14 mouse cellular contexts compared by ENCODE assay signal in genomic region chr6:88803957-88804695, GRCm38 (mm10). TPM values are rescaled to one million over a fixed set of nuclear protein-coding genes. Genes with fewer than 3 reads are reported as not detected.
DNase-seq lines count a peak whose midpoint lies in the region; ATAC-seq and TF ChIP-seq lines count a peak whose summit lies in the region.
"Had no signal": no experiment of that assay in that cellular context is flagged by ENCODE, and none has a peak within 500 bp of the region (broad histone marks: within the 10 kb centered on the region; RNA-seq: fewer than 3 reads in every experiment).

No protein-coding gene starts in this region.

- no peak for TF ChIP-seq CTCF in MEL (IDR thresholded peaks at IDR 0.05 in 2 of 3, conservative IDR thresholded peaks at IDR 0.05 in 1 of 3; ENCODE audit: control insufficient read depth in 1 of 3, insufficient read depth in 1 of 3, low read depth in 2 of 3, low read length in 3 of 3, poor library complexity in 1 of 3, severe bottlenecking in 1 of 3)
- no peak for TF ChIP-seq CTCF in midbrain, postnatal 0 days (IDR thresholded peaks at IDR 0.05)

- H3K9me3 ChIP-seq in heart, embryonic 16.5 days (replicated peaks; ENCODE audit: control insufficient read depth, low read length), result no peaks in the 10 kb centered on the region
- no peaks in the 10 kb centered on the region for H3K9me3 ChIP-seq in MEL (replicated peaks; ENCODE audit: insufficient read depth, low read length)
- H3K9me3 ChIP-seq in liver, embryonic 15.5 days (replicated peaks), result no peaks in the 10 kb centered on the region
- no peaks in the 10 kb centered on the region for H3K9me3 ChIP-seq in neural tube, embryonic 15.5 days (replicated peaks)
- H3K9me3 ChIP-seq in midbrain, postnatal 0 days (ENCODE audit: low read length), result no peaks in the 10 kb centered on the region
- H3K9me3 ChIP-seq: embryonic facial prominence, embryonic 15.5 days; forebrain, embryonic 15.5 days; kidney, embryonic 15.5 days; lung, embryonic 15.5 days had no signal

- no peak for TF ChIP-seq EP300 in MEL (IDR thresholded peaks at IDR 0.05; ENCODE audit: low read depth in 1 of 2, low read length in 2 of 2)

- no peak overlapping the region for H3K4me2 ChIP-seq in heart, embryonic 16.5 days (ENCODE audit: low read depth, low read length)
- peak overlapping the region; percentile 51 for H3K4me2 ChIP-seq in liver, embryonic 15.5 days
- H3K4me2 ChIP-seq in neural tube, embryonic 15.5 days, result no peak overlapping the region
- H3K4me2 ChIP-seq in midbrain, postnatal 0 days (ENCODE audit: low read depth, low read length, poor library complexity, severe bottlenecking), result no peak overlapping the region
- H3K4me2 ChIP-seq: embryonic facial prominence, embryonic 15.5 days; forebrain, embryonic 15.5 days; kidney, embryonic 15.5 days; lung, embryonic 15.5 days; midbrain, embryonic 11.5 days had no signal

- 45% methylated on average over 4 of the region's 4 CpGs for WGBS in heart, embryonic 16.5 days
- WGBS in liver, embryonic 15.5 days (ENCODE audit: insufficient replicate concordance), result 26% methylated on average over 4 of the region's 4 CpGs
- 88% methylated on average over 4 of the region's 4 CpGs for WGBS in neural tube, embryonic 15.5 days
- WGBS in midbrain, postnatal 0 days, result 87% methylated on average over 4 of the region's 4 CpGs

- no peak overlapping the region for H3K9ac ChIP-seq in heart, embryonic 16.5 days (ENCODE audit: low read length)
- H3K9ac ChIP-seq in MEL (ENCODE audit: control insufficient read depth, low read depth, low read length, poor library complexity, severe bottlenecking), result no peak overlapping the region
- no peak overlapping the region for H3K9ac ChIP-seq in liver, embryonic 15.5 days
- H3K9ac ChIP-seq in neural tube, embryonic 15.5 days (replicated peaks), result no peak overlapping the region
- H3K9ac ChIP-seq in midbrain, postnatal 0 days (replicated peaks; ENCODE audit: low read length, poor library complexity, severe bottlenecking), result no peak overlapping the region
- H3K9ac ChIP-seq: embryonic facial prominence, embryonic 15.5 days; forebrain, embryonic 15.5 days; kidney, embryonic 15.5 days; lung, embryonic 15.5 days had no signal

- peaks cover 9% of the 10 kb centered on the region for H3K4me1 ChIP-seq in heart, embryonic 16.5 days (ENCODE audit: control insufficient read depth, insufficient read depth, low read length)
- H3K4me1 ChIP-seq in MEL (ENCODE audit: control insufficient read depth in 1 of 2, insufficient read depth in 2 of 2, low read length in 2 of 2), result no peaks in the 10 kb centered on the region
- peaks cover 55% of the 10 kb centered on the region for H3K4me1 ChIP-seq in liver, embryonic 15.5 days (replicated peaks)
- no peaks in the 10 kb centered on the region for H3K4me1 ChIP-seq in neural tube, embryonic 15.5 days
- no peaks in the 10 kb centered on the region for H3K4me1 ChIP-seq in midbrain, postnatal 0 days (ENCODE audit: insufficient read depth, low read length)
- H3K4me1 ChIP-seq: embryonic facial prominence, embryonic 15.5 days; forebrain, embryonic 15.5 days had no signal

- DNase-seq in heart, postnatal 14 days, result no peak
- DNase-seq in MEL (ENCODE audit: low read depth, low spot score), result no peak
- peak; percentile 33 for DNase-seq in c-Kit-positive CD71-positive TER-119-positive erythroid progenitor cells, embryonic 14.5 days (ENCODE audit: low spot score)
- no peak for DNase-seq in midbrain, postnatal 0 days (ENCODE audit: low spot score)
- DNase-seq in urinary bladder, postnatal 36 days (ENCODE audit: low spot score in 2 of 2), result no peak

- H3K27ac ChIP-seq in heart, embryonic 16.5 days (ENCODE audit: low read length), result peak overlapping the region; percentile 26
- H3K27ac ChIP-seq in MEL (ENCODE audit: control insufficient read depth, low read depth, low read length), result no peak overlapping the region
- peak overlapping the region; percentile 84 for H3K27ac ChIP-seq in liver, embryonic 15.5 days (replicated peaks)
- no peak overlapping the region for H3K27ac ChIP-seq in neural tube, embryonic 15.5 days (replicated peaks)
- no peak overlapping the region for H3K27ac ChIP-seq in midbrain, postnatal 0 days (ENCODE audit: low read depth, low read length)
- H3K27ac ChIP-seq: embryonic facial prominence, embryonic 15.5 days; forebrain, embryonic 15.5 days; kidney, embryonic 15.5 days; lung, embryonic 15.5 days had no signal

- intact Hi-C loops in heart, postnatal 14 days (cut with DNase I), result no loop called here

- H3K36me3 ChIP-seq in heart, embryonic 16.5 days (ENCODE audit: control insufficient read depth, insufficient read depth), result no peaks in the 10 kb centered on the region
- H3K36me3 ChIP-seq in MEL (ENCODE audit: control insufficient read depth in 1 of 2, insufficient read depth in 2 of 2, low read length in 2 of 2), result no peaks in the 10 kb centered on the region
- peaks cover 52% of the 10 kb centered on the region for H3K36me3 ChIP-seq in liver, embryonic 15.5 days (replicated peaks)
- H3K36me3 ChIP-seq in neural tube, embryonic 15.5 days, result no peaks in the 10 kb centered on the region
- H3K36me3 ChIP-seq in midbrain, postnatal 0 days (ENCODE audit: insufficient read depth, low read length), result no peaks in the 10 kb centered on the region
- H3K36me3 ChIP-seq: embryonic facial prominence, embryonic 15.5 days; forebrain, embryonic 15.5 days; kidney, embryonic 15.5 days; lung, embryonic 15.5 days had no signal

- no peak overlapping the region for H3K4me3 ChIP-seq in heart, embryonic 16.5 days (ENCODE audit: low read length)
- H3K4me3 ChIP-seq in MEL (ENCODE audit: control insufficient read depth in 1 of 2, insufficient read depth in 1 of 2, low read depth in 2 of 2, low read length in 2 of 2), result no peak overlapping the region
- no peak overlapping the region for H3K4me3 ChIP-seq in liver, embryonic 15.5 days (replicated peaks)
- H3K4me3 ChIP-seq in neural tube, embryonic 15.5 days (replicated peaks), result no peak overlapping the region
- H3K4me3 ChIP-seq in midbrain, postnatal 0 days (ENCODE audit: low read depth, low read length), result no peak overlapping the region
- H3K4me3 ChIP-seq: embryonic facial prominence, embryonic 15.5 days; forebrain, embryonic 15.5 days; kidney, embryonic 15.5 days; lung, embryonic 15.5 days; myocyte had no signal

- H3K27me3 ChIP-seq in heart, embryonic 16.5 days (ENCODE audit: control insufficient read depth, insufficient read depth, low read length), result no peaks in the 10 kb centered on the region
- H3K27me3 ChIP-seq in MEL (ENCODE audit: control insufficient read depth in 1 of 2, insufficient read depth in 2 of 2, low read length in 2 of 2), result peaks cover 0 to 4% of the 10 kb centered on the region in 2 experiments; a peak in 2 of 4 replicates
- no peaks in the 10 kb centered on the region for H3K27me3 ChIP-seq in liver, embryonic 15.5 days
- H3K27me3 ChIP-seq in neural tube, embryonic 15.5 days (replicated peaks), result no peaks in the 10 kb centered on the region
- H3K27me3 ChIP-seq in midbrain, postnatal 0 days (ENCODE audit: insufficient read depth, low read length), result no peaks in the 10 kb centered on the region
- H3K27me3 ChIP-seq: embryonic facial prominence, embryonic 15.5 days; forebrain, embryonic 15.5 days; kidney, embryonic 15.5 days; lung, embryonic 15.5 days had no signal

- TF ChIP-seq POLR2A in MEL (IDR thresholded peaks at IDR 0.05; ENCODE audit: control insufficient read depth in 1 of 2, insufficient read depth in 1 of 2, low read depth in 1 of 2, low read length in 2 of 2, poor library complexity in 1 of 2), result no peak

- H3K79me2 ChIP-seq in MEL (ENCODE audit: control insufficient read depth, insufficient read depth, low read length, poor library complexity), result no peaks in the 10 kb centered on the region

- ATAC-seq in heart, embryonic 16.5 days (replicated peaks; ENCODE audit: extremely low read depth, insufficient read depth, low FRiP score), result peak; percentile 56
- ATAC-seq in liver, embryonic 15.5 days (ENCODE audit: insufficient read depth), result peak; percentile 80
- no peak for ATAC-seq in neural tube, embryonic 15.5 days (ENCODE audit: low FRiP score)
- no peak for ATAC-seq in midbrain, postnatal 0 days (ENCODE audit: low FRiP score)
- ATAC-seq: forebrain, embryonic 15.5 days had no signal

- TF ChIP-seq RAD21 in MEL (IDR thresholded peaks at IDR 0.05; ENCODE audit: low read depth, low read length), result no peak

TF ChIP-seq in MEL, 35 proteins besides CTCF, POLR2A, EP300 and RAD21:
- TF ChIP-seq USF1 (IDR thresholded peaks at IDR 0.05; ENCODE audit: low read depth, low read length) (peak; percentile 34; the same call in 1 of the 2 replicates), TCF12 (IDR thresholded peaks at IDR 0.05; ENCODE audit: low read depth, low read length) (no peak), BHLHE40 (IDR thresholded peaks at IDR 0.05; ENCODE audit: borderline replicate concordance, low read depth, low read length) (no peak)

RNA-seq across cellular contexts. Expression of gene Abtb1, which starts 37.7 kb away (rescaled TPM):
- polyA plus RNA-seq in heart, embryonic 16.5 days (2015; fragmentation: Nextera tagmentation; extraction: Ambion mirVana), result 28.3 and 31.6 TPM in 2 replicates
- total RNA-seq in heart, postnatal 14 days (2021), result 10 to 100 TPM; 23.4 to 24.3 TPM
- 7.3 and 7.4 TPM in 2 replicates for total RNA-seq in MEL (2012; rRNA removed)
- polyA plus RNA-seq in MEL (2012; ENCODE audit: insufficient read depth in 1 of 2, insufficient read length in 2 of 2, low read depth in 1 of 2, low replicate concordance in 2 of 2, missing spikeins in 1 of 2), result 10 to 100 TPM in 1 of 2 experiments, not detected in 1; 16.9 TPM
- polyA plus RNA-seq in liver, embryonic 15.5 days (2015; fragmentation: Nextera tagmentation; extraction: Ambion mirVana), result 57.7 and 66.9 TPM in 2 replicates
- 42.4 and 45.4 TPM in 2 replicates for polyA plus RNA-seq in neural tube, embryonic 15.5 days (2015; fragmentation: Nextera tagmentation; extraction: Ambion mirVana)
- 60.2 and 65.7 TPM in 2 replicates for total RNA-seq in midbrain, postnatal 0 days (2014; rRNA removed)
- 29.2 and 34.9 TPM in 2 replicates for polyA plus RNA-seq in midbrain, postnatal 0 days (2015; fragmentation: Nextera tagmentation; extraction: Ambion mirVana)

Comparison
In these comparisons a context has a peak if more than half of its experiments do, and no peak if none do; other contexts are left out.
1. ATAC-seq: peak in heart, embryonic 16.5 days (single experiment) and liver, embryonic 15.5 days (single experiment); none in neural tube, embryonic 15.5 days (single experiment) and midbrain, postnatal 0 days (single experiment).
2. H3K27ac ChIP-seq: peak in heart, embryonic 16.5 days (single experiment) and liver, embryonic 15.5 days (single experiment); none in MEL (single experiment), neural tube, embryonic 15.5 days (single experiment) and midbrain, postnatal 0 days (single experiment).